Mouse (Mus musculus) right cerebral cortex, adult 2 months (tissue): ENCODE results near the gene Foxo1.

ENCODE experiments used
- DNase-seq, 2 experiments: peaks; one replicate each; pipeline ENCODE4 v3.0.0; 2021 to 2022; ENCODE audit warnings: low spot score in 2 of 2

Gene Foxo1

GRCm38 (mm10) chr3:52364576-52364975 lies 96.4 kb downstream of the Foxo1 start:
- DNase-seq, result no peak

- no peak for DNase-seq
Measured at GRCm38 (mm10) chr3:52369204-52369603, 101.1 kb downstream of the Foxo1 start.

- DNase-seq, result no peak
Measured at GRCm38 (mm10) chr3:52369881-52370428, 101.8 kb downstream of the Foxo1 start.

GRCm38 (mm10) chr3:52376974-52377373 lies 108.8 kb downstream of the Foxo1 start:
- DNase-seq, result no peak

GRCm38 (mm10) chr3:52383351-52383750 lies 115.2 kb downstream of the Foxo1 start:
- DNase-seq, result no peak

DNA sequence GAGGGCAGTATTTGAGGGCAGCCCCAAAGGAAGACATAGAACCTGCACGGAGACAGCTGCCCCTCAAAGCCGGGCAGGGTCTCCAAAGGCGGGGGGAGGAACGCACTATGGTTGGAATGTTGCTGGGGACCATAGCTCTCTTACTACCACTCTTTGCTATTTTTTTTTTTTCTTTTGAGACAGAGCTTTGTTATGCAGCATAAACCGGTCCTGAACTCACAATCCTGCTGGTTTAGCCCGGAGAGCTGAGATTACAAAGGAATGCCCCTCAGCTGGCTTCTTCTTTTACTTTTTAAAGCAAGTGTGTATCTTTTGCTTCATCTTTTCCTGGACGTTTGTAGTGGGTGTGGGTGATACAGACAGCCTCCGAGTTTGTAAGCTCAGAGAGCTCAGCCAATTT lies 118.2 kb downstream of the Foxo1 start:
- no peak for DNase-seq

DNA sequence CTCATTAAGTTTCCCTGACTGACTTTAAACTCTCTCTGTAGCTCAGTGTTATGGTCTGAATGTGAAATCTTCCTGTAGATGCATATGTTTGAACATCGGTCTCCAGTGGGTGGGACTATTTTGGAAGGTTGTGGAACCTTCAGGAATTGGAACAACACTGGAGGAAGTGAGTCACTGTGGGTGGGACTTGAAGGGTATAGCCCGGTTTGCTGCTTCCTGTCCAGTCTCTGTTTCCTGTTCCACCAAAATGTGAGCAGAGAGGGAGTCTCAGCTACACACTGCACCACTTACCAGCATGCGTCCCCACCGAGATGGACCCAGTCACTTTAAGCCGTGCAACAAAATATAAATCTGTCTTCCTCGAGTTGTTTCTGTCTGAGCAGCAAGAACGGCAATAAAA lies 122.2 kb downstream of the Foxo1 start:
- no peak for DNase-seq

DNA sequence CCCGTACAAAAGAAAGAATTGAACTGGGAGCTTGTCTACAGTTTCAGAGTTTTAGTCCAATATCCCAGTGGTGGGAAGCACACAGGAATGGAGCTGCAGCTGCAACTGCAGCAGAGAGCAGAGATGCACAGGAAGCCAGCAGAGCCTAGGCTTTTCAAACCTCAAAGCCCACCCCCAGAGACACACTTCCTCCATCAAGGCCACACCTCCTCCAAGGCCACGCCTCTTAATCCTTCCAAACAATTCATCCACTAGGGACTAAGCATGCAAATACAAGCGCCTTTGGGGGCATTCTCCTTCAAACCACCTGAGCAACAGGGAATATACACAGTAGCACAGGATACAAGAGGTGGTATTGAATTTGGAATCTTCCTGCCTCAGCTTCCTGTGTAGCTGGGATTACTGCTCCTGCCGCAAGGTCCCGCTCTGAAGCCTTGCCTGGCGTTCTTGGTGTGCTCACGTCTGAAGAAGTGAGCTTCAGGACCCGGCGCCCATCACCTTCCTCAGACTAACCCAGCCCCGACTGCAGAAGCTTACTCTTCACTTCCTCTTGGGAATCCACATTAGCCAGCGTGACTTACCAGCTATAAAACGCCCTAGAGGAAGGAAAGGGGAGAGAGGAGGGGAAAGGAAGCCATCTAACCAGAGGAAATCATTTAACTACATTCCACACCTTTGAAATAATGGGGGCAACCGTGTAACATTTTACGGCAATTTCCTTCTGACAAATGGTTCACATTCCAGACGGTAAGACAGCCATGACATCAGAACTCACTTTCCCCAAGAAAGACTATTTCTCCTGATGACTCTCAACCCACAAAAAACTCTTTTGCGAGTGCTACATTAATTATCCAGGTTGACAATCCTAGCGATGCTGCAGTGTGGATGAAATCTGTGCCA lies 122.9 kb downstream of the Foxo1 start:
- DNase-seq, result no peak

- no peak for DNase-seq
Measured at GRCm38 (mm10) chr3:52391897-52392296, 123.8 kb downstream of the Foxo1 start.

- DNase-seq, result no peak
Measured at GRCm38 (mm10) chr3:52392521-52392920, 124.4 kb downstream of the Foxo1 start.

DNA sequence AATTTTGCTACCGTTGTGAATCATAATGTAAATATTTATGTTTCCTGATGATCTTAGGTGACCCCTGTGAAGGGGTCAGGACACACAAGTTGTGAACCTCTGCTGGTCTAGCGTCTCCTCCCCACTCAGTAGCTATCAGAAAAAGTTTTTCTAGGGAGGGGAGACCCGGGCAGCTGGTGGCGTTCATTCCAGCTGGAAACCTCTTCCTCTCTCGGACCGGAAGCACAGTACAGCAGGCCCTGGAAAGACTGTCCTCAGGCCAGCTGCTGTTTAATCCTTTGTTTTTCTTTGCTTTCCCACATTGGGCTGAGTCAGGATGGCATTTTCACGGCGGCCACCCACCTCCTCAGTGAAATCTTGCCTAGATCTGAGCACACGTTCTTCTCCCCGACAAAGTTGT lies 125.0 kb downstream of the Foxo1 start:
- DNase-seq, result no peak

GRCm38 (mm10) chr3:52396121-52396731 lies 128.1 kb downstream of the Foxo1 start:
- DNase-seq, result no peak

DNA sequence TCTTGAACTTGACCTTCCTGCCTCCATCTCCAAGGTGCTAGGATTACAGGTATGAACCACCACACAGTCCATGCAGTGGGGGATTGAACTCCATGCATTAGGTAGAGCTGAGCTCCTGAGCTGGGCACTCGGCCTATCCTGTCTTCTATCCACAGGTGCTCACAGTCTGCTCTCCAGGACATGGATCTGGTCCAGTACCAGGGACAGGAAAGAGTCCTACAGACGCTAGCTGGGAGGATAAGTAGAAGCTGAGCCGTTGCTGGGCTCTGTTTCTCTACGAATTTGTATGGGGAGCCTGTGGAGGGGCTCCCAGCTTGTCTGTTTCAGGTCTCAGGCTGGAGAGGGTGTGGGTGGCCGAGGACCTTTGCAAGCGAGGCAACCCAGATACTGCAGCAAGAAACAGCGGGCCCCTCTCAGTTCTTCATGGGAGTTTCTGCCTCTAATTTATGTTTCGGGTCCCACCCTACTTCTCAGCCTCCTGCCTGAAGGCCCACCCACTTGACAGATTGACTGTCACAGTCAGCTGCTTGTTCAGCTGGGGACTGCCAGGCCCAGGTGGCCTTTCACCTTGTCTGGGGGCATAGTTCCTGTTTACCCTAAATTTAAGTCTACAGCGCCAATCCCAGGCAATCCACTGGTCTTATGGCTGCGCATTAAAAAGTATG lies 128.9 kb downstream of the Foxo1 start:
- no peak for DNase-seq

GRCm38 (mm10) chr3:52397961-52398360 lies 129.8 kb downstream of the Foxo1 start:
- DNase-seq, result no peak

DNA sequence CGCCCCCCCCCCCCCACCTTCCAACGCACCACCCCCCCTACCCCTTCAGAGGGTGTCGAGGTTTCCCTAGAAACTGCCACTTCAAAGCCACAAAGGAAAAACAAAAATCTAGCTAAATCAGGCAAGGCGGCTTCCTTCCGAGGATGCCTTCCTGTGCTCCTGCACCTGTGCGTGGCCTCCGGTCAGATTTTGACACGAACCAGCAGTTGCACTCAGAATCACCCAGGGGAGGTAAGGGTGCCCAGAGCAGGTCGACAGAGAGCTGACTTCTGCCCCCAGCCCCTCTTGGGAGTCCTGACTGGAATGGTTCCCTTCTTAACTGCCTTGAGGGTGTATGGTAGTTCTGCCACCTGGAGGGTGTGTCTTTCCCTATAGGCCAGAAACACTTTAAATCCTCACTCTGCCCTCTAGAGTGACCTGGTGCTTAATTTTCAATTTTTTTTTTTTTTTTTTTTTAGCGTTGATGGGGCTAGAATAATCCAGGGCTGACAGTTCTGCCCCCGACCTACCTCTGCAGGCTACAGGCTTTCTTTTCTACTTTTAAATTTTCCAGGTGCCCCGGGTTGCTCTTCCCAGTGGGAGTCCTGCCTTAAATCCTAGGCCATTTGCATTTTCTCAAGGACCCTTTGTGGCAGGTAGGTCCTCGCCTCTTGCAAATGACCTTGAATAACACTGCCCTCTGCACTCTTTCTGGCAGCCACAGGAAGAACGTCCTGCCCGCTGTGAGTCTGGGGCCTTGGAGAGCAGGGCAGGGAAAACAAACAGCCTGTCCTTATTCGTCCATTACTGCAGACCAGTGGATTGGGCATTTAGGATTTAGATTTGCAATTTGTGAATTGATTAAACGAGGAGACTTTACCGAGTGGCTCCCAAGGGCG lies 132.4 kb downstream of the Foxo1 start:
- no peak for DNase-seq

GRCm38 (mm10) chr3:52401162-52401928 lies 133.2 kb downstream of the Foxo1 start:
- DNase-seq, result peak; percentile 13 to 37
